Mouse (Mus musculus) T-helper 1 cell (primary cell): ENCODE data around the gene Lyve1.

Experiments
- in situ Hi-C: fragments of 300-600 bp; cut with MboI, MseI; formaldehyde crosslinking; loops from one replicate; pipeline ENCODE4 v1.15.1; 2025; ENCODE audit warnings: high pct_unique_total_duplicates

The Lyve1 gene

DNA sequence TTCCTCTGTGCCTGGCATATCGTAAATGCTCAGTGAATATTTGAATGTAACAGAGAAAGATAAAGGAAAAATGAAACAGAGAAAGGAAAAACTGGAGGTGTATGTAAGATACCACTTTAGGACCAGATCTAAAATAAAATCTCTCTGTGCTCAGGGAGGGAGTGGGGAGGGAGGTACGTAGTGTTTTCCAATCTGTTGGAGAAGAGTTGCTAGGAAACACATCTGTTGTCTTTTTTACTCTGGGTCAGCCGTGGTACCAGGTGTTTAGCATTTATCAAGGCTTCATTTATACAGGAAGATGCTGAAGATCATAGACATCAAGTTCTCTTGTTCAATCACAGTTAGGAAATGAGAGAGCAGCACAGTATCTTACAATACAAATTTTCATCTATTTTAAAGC, 8.5 kb downstream of the Lyve1 start:
- in situ Hi-C loops, result no loop called here

- in situ Hi-C loops, result no loop called here
Measured at GRCm38 (mm10) chr7:110853611-110854010, 9.4 kb downstream of the Lyve1 start.

- in situ Hi-C loops, result no loop called here
Measured at GRCm38 (mm10) chr7:110851541-110852203, 11.4 kb downstream of the Lyve1 start.

DNA sequence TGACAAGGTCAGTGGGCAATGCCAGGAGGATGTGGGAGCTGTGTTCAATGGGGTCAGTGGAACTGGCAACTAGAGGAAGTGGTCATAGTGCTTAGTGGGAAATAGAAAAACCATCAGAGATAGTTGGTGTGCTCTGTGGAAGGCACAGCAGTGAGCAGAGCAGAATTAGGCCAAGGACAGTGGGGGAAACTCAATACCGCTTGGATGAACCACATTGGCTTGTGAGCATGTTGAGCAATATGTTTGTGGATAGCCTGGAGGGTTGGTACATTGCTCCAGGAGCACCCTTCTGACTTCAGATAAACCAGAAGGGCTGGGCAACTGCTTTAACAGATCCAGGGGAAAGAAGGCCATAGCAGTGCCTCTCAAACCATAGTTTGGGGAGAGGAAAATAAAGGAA, 14.7 kb downstream of the Lyve1 start:
- in situ Hi-C loops, result no loop called here

DNA sequence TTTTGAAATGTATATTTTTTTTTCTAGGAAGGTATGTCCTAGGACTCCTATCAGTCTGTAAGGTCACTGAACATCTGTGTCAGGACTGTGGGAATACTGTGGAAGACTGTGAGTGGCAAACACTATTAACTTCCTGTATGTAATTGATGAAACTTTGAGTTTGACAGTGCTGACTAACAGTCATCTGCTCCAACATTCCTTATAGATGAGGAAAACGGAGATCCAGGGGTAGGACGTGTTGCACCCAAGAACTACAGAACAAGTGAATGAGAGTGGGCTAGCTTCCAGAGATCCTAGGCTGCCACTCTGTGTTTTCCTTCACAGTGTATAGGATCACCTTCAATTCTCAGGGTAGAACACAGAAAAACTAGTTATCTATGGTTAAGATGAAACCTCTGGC, 15.7 kb downstream of the Lyve1 start:
- in situ Hi-C loops, result no loop called here

GRCm38 (mm10) chr7:110843916-110844874, 18.8 kb downstream of the Lyve1 start, which contains the start of gene Rnf141:
Rnf141 (minus strand) TSS chr7:110844457.
- in situ Hi-C loops, result no loop called here

GRCm38 (mm10) chr7:110840332-110840731, 22.7 kb downstream of the Lyve1 start:
- in situ Hi-C loops, result no loop called here

GRCm38 (mm10) chr7:110834522-110834921, 28.5 kb downstream of the Lyve1 start:
- in situ Hi-C loops, result no loop called here

DNA sequence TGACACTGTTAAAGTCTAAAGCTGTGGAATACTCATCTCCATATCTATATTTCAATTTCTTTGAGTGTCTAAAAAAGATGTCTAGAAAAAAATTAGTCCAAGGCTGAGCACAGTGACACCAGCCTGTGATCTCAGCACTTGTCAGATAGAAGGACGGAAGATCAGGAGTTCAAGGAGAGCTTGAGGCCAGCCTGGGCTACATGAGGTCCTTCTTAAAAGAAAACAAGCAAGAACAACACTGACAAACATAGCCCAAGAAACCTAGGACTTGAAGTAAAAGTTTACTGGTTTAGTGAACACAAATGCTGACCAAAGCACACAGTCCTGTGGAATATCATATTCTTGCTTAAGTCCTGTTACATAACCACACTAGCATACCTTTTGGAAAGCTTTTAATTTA, 29.0 kb downstream of the Lyve1 start:
- in situ Hi-C loops, result no loop called here

DNA sequence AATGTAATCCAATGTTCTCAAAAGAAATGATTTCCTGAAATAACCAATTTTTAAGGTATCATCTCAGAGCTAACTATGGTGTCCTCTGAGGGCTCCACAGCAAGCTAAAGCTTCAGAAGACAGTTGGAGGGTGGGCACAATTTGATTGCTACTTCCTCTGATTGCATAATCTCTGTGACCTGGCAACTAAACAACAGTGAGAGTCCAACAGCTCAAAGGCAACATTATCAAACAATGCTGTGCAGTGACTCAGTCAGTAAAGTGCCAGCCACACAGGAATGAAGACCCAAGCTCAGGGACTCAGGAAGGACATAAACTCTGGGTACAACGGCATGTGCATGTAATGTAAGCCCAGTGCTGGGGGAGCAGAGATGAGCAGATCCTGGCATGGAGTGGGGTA, 30.0 kb downstream of the Lyve1 start:
- in situ Hi-C loops, result no loop called here

DNA sequence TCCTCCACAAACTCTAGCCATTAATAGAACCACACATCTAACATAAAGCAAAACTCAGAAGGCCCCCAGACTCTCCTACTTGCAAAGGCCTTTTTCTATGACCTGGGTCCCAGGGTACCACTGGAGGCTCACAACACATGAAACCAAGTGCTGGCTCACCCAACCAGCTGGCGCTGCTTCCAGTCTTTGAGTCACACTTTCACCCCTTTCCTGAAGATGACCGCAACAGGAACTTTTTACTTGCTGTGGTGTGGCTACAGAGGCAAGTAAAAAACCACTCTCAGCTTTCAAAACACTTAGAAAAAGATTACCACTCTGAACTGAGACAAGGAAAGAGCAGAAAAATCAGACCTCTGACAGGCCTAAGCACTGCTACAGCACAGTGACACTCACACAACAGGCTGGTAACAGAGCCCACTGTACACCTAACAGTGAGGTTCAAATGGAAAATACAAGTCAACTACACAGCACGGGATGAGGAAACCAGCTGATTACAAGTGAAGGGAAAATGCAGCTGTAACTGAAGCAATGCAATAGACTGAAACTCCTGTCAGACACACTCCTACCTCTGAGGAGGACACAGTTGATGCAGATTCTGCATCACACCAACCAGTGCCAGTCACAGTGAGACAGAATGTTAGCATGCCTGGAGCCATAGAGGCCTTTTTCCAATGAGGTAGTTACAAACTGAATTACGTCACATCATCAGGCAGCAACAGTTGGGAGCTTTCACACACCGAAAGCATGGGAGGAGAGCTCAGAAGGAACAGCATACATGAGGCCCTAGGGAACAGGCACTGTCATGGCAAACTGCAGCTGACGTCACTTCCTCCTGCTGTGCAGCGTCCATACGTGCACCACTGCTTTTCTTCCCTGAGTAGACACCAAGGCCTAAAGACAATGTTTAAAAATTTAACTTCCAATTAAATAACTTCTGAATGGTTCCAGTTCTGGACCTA, 38.8 kb downstream of the Lyve1 start:
- in situ Hi-C loops, result no loop called here

- in situ Hi-C loops, result no loop called here
Measured at GRCm38 (mm10) chr7:110823593-110823992, 39.4 kb downstream of the Lyve1 start.

GRCm38 (mm10) chr7:110823076-110823475, 40.0 kb downstream of the Lyve1 start:
- in situ Hi-C loops, result no loop called here

GRCm38 (mm10) chr7:110822055-110822454, 41.0 kb downstream of the Lyve1 start:
- in situ Hi-C loops, result no loop called here

GRCm38 (mm10) chr7:110821653-110822052, 41.4 kb downstream of the Lyve1 start:
- in situ Hi-C loops, result no loop called here

GRCm38 (mm10) chr7:110821068-110821467, 42.0 kb downstream of the Lyve1 start:
- in situ Hi-C loops, result no loop called here

DNA sequence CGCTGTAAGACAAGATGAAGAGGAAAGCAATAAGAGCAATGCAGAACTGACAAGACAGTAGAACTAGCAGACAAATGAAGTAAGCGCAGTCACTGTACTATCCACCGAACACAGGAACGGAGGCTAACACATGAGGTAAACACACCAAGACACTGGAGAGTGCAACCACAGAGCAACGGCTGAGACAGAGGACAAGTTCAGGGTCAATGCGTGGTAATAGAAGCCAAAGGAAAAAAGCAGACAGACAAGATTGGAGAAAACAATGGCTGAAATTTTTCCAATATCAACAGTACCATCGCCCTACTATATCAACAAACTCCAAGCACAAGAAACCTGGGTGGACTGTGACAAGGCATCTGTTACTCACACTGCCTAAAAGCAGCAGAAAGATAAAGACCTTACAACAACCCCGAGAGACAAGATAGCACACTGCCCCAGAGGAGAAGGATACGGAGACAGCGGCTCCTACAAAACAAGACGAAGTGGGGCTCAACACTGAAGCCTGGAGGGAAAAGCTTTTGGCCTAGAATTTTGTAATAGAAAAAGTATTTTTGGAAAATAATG, 44.2 kb downstream of the Lyve1 start:
- in situ Hi-C loops, result loop anchor here (5.0 kb wide), 2 partner anchors 108 to 198 kb away; no protein-coding TSS in a partner anchor

DNA sequence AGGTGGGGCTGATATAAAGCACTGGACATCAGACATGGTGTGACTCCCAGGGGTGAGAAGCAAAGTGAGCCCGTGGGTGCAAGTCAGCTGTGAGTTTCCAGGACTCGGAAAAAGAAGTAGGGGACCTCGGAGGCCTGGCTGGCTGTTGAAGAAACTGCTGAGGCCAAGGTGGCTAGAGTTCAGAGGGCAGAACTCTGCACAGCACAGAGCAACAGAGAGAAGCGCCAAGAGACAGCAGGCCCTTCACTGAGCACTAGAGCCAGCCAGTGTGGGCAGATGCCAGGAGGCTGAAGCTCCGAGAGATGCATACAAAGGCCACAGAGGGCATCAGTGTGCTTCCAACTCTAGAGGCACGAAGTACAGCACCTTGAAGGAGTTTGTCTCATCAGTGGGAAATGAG, 44.8 kb downstream of the Lyve1 start:
- in situ Hi-C loops, result loop anchor here (5.0 kb wide), 2 partner anchors 109 to 199 kb away; no protein-coding TSS in a partner anchor

- in situ Hi-C loops, result loop anchor here (5.0 kb wide), 2 partner anchors 111 to 201 kb away; no protein-coding TSS in a partner anchor
Measured at GRCm38 (mm10) chr7:110816037-110816436, 47.0 kb downstream of the Lyve1 start.

DNA sequence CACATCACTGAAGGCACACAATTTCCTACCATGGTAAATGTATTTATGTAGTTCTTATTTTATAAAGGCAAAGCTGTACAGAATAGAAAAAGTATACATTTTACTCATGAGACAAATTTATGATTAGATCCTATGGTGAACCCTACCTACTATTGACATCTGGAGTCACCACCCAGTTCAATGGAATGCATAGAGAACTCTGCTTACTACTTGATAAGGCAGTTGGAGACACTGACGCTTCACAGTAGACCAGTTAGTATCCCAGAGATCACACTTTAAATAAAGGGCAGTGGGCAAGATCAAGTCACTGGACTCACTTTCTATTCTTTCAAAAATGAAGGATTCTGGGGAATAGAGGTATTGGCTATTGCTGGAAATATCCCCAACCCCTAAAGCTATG, 49.1 kb downstream of the Lyve1 start:
- in situ Hi-C loops, result no loop called here

DNA sequence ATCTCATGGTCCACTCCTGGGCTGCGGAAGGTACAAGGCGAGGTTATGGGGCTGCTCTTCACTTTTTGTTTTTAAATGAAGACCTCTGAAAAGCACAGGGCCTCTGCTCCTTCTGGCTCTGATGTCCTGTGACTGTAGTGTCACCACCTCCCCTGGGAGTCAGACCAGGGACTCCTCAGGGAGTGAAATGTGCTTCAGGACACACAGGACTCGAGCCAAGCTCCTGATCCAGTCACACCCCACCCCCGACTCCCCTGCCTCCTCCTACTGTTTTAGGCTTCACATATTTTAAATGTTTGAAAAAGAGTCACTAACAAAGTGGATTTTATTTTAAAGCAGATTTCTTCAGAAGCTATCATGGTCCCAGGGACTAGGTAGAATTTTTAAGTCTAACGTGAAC, 51.5 kb downstream of the Lyve1 start:
- in situ Hi-C loops, result no loop called here
